ENCODE assay signal across 8 mouse cellular contexts in genomic region chr9:14089791-14090256, GRCm38 (mm10).
DNase-seq lines count a peak whose midpoint lies in the region.

No protein-coding gene starts in this region.

- DNase-seq in cerebellum, adult 11-12 months: peak; percentile 13
- DNase-seq in cerebellum, postnatal 36 days: no peak
- peak; percentile 41 to 73 for DNase-seq in urinary bladder, adult 18-20 months (ENCODE audit: low spot score in 2 of 2)
- DNase-seq in urinary bladder, postnatal 4 days (ENCODE audit: low spot score in 2 of 2): no peak
- DNase-seq in heart, postnatal 4 days: peak; percentile 81
- peak; percentile 43 to 50 for DNase-seq in left cerebral cortex, postnatal 36 days (ENCODE audit: low spot score in 2 of 2)
- DNase-seq in testis, postnatal 14 days (ENCODE audit: low spot score): peak; percentile 14
- no peak for DNase-seq in thymus, adult 18-20 months

- intact Hi-C loops in left cerebral cortex, postnatal 36 days (cut with DNase I): loop anchor here (5.0 kb wide), 1 partner anchor 198 kb away; no protein-coding TSS in a partner anchor

Comparison
In these comparisons a context has a peak if more than half of its experiments do, and no peak if none do; other contexts are left out.
1. DNase-seq: peak in cerebellum, adult 11-12 months (single experiment), urinary bladder, adult 18-20 months (2 of 2), heart, postnatal 4 days (single experiment), left cerebral cortex, postnatal 36 days (2 of 2) and testis, postnatal 14 days (single experiment); none in cerebellum, postnatal 36 days (0 of 2), urinary bladder, postnatal 4 days (0 of 2) and thymus, adult 18-20 months (0 of 2).